Mouse (Mus musculus) MEL (cell line): Measurements from ENCODE around the gene Kctd6. TPM values are rescaled to one million over a fixed set of nuclear protein-coding genes. Genes with fewer than 3 reads are reported as not detected.

ENCODE experiments used
- DNase-seq: peaks from one replicate; pipeline ENCODE4 v3.0.0; 2011; ENCODE audit warnings: low read depth, low spot score
- H3K27ac ChIP-seq: 2 replicates; pipeline ENCODE4 v1.5.1; 2012; ENCODE audit warnings: low read depth, mild to moderate bottlenecking, control low read depth, low read length, moderate library complexity; ENCODE audit not compliant: control insufficient read depth
- H3K27me3 ChIP-seq, 2 experiments: fragments of 150-350 bp in 1 of 2; sonication (generic) in 1 of 2; 2 replicates each; pipeline ENCODE4 v1.6.1; 2012; ENCODE audit warnings: low read length in 2 of 2, mild to moderate bottlenecking in 2 of 2, improper control_type of control experiment in 1 of 2, moderate library complexity in 1 of 2; ENCODE audit not compliant: insufficient read depth in 2 of 2, control insufficient read depth in 1 of 2
- H3K36me3 ChIP-seq, 2 experiments: 2 replicates each; pipeline ENCODE4 v1.6.1; 2012 to 2014; ENCODE audit warnings: low read length in 2 of 2, improper control_type of control experiment in 1 of 2, inconsistent platforms in 1 of 2, mild to moderate bottlenecking in 1 of 2; ENCODE audit not compliant: insufficient read depth in 2 of 2, control insufficient read depth in 1 of 2
- H3K4me1 ChIP-seq, 2 experiments: fragments of 150-350 bp in 1 of 2; sonication (generic) in 1 of 2; 2 replicates each; pipeline ENCODE4 v1.6.1; 2012; ENCODE audit warnings: low read length in 2 of 2, improper control_type of control experiment in 1 of 2, mild to moderate bottlenecking in 1 of 2; ENCODE audit not compliant: insufficient read depth in 2 of 2, control insufficient read depth in 1 of 2
- H3K4me3 ChIP-seq, 2 experiments: fragments of 150-350 bp in 1 of 2; sonication (generic) in 1 of 2; 2 replicates each; pipeline ENCODE4 v1.5.1; 2012; ENCODE audit warnings: low read depth in 2 of 2, low read length in 2 of 2, mild to moderate bottlenecking in 2 of 2, moderate library complexity in 2 of 2, control low read depth in 1 of 2, improper control_type of control experiment in 1 of 2; ENCODE audit not compliant: control insufficient read depth in 1 of 2, insufficient read depth in 1 of 2
- H3K79me2 ChIP-seq: 2 replicates; pipeline ENCODE4 v1.6.1; 2012; ENCODE audit warnings: mild to moderate bottlenecking, low read length, moderate library complexity; ENCODE audit not compliant: control insufficient read depth, poor library complexity, insufficient read depth
- H3K9ac ChIP-seq: 2 replicates; pipeline ENCODE4 v1.6.1; 2012; ENCODE audit warnings: low read depth, mild to moderate bottlenecking, control low read depth, low read length, moderate library complexity; ENCODE audit not compliant: control insufficient read depth, poor library complexity, severe bottlenecking
- H3K9me3 ChIP-seq: fragments of 150-350 bp; sonication (generic); replicated peaks from 2 replicates; pipeline ENCODE4 v1.6.1; 2012; ENCODE audit warnings: mild to moderate bottlenecking, low read length, improper control_type of control experiment, moderate library complexity; ENCODE audit not compliant: insufficient read depth
- BHLHE40 ChIP-seq: IDR thresholded peaks from 2 replicates; pipeline ENCODE4 v1.6.1; 2012; ENCODE audit warnings: low read depth, mild to moderate bottlenecking, inconsistent platforms, low read length, improper control_type of control experiment, borderline replicate concordance
- CHD1 ChIP-seq: IDR thresholded peaks from 2 replicates; pipeline ENCODE4 v1.6.1; 2012; ENCODE audit warnings: low read depth, mild to moderate bottlenecking, inconsistent platforms, low read length, improper control_type of control experiment
- E2F4 ChIP-seq: IDR thresholded peaks from 2 replicates; pipeline ENCODE4 v1.6.1; 2011; ENCODE audit warnings: low read depth, low read length, improper control_type of control experiment, borderline replicate concordance
- ELF1 ChIP-seq: IDR thresholded peaks from 2 replicates; pipeline ENCODE4 v1.6.1; 2014; ENCODE audit warnings: low read depth, mild to moderate bottlenecking, inconsistent platforms, low read length, improper control_type of control experiment, moderate library complexity
- EP300 ChIP-seq, 2 experiments: IDR thresholded peaks; 2 replicates each; pipeline ENCODE4 v1.6.1; 2011; ENCODE audit warnings: improper control_type of control experiment in 2 of 2, low read length in 2 of 2, low read depth in 1 of 2, mild to moderate bottlenecking in 1 of 2
- ETS1 ChIP-seq: IDR thresholded peaks from 2 replicates; pipeline ENCODE4 v1.6.1; 2012; ENCODE audit warnings: low read depth, mild to moderate bottlenecking, inconsistent platforms, low read length, improper control_type of control experiment, moderate library complexity
- GATA1 ChIP-seq: IDR thresholded peaks from 2 replicates; pipeline ENCODE4 v1.6.1; 2011; ENCODE audit warnings: low read depth, low read length, improper control_type of control experiment
- MAFK ChIP-seq: IDR thresholded peaks from 2 replicates; pipeline ENCODE4 v1.6.1; 2011; ENCODE audit warnings: low read depth, mild to moderate bottlenecking, low read length, improper control_type of control experiment, borderline replicate concordance
- MAX ChIP-seq: IDR thresholded peaks from 2 replicates; pipeline ENCODE4 v1.6.1; 2011; ENCODE audit warnings: low read length, improper control_type of control experiment
- MAZ ChIP-seq: IDR thresholded peaks from 2 replicates; pipeline ENCODE4 v1.6.1; 2012; ENCODE audit warnings: low read depth, mild to moderate bottlenecking, inconsistent platforms, low read length, improper control_type of control experiment
- MEF2A ChIP-seq: IDR thresholded peaks from 2 replicates; pipeline ENCODE4 v1.6.1; 2014; ENCODE audit warnings: low read depth, mild to moderate bottlenecking, inconsistent platforms, low read length, improper control_type of control experiment; ENCODE audit not compliant: poor library complexity, insufficient replicate concordance, severe bottlenecking; ENCODE audit errors: extremely low read depth
- NRF1 ChIP-seq: IDR thresholded peaks from 2 replicates; pipeline ENCODE4 v1.6.1; 2014; ENCODE audit warnings: low read depth, mild to moderate bottlenecking, inconsistent platforms, low read length, improper control_type of control experiment, moderate library complexity; ENCODE audit not compliant: poor library complexity, insufficient read depth, severe bottlenecking
- POLR2AphosphoS2 ChIP-seq: IDR thresholded peaks from 2 replicates; pipeline ENCODE4 v1.6.1; 2011; ENCODE audit warnings: low read length, improper control_type of control experiment
- RCOR1 ChIP-seq: IDR thresholded peaks from 2 replicates; pipeline ENCODE4 v1.6.1; 2012; ENCODE audit warnings: low read depth, mild to moderate bottlenecking, inconsistent platforms, low read length, improper control_type of control experiment
- SIN3A ChIP-seq: IDR thresholded peaks from 2 replicates; pipeline ENCODE4 v1.6.1; 2012; ENCODE audit warnings: low read length, improper control_type of control experiment, inconsistent platforms
- TAL1 ChIP-seq: IDR thresholded peaks from 2 replicates; pipeline ENCODE4 v1.6.1; 2012; ENCODE audit warnings: mild to moderate bottlenecking, inconsistent platforms, low read length, moderate library complexity, mixed read lengths
- TBP ChIP-seq: IDR thresholded peaks from 2 replicates; pipeline ENCODE4 v1.8.0; 2011; ENCODE audit warnings: low read depth, low read length, improper control_type of control experiment
- TCF12 ChIP-seq: IDR thresholded peaks from 2 replicates; pipeline ENCODE4 v1.6.1; 2014; ENCODE audit warnings: low read depth, mild to moderate bottlenecking, inconsistent platforms, low read length, improper control_type of control experiment, moderate library complexity
- USF1 ChIP-seq: IDR thresholded peaks from 2 replicates; pipeline ENCODE4 v1.6.1; 2014; ENCODE audit warnings: low read depth, mild to moderate bottlenecking, inconsistent platforms, low read length, improper control_type of control experiment, moderate library complexity
- USF2 ChIP-seq, 2 experiments: IDR thresholded peaks; 2 replicates each; pipeline ENCODE4 v1.6.1; 2011 to 2012; ENCODE audit warnings: improper control_type of control experiment in 2 of 2, low read length in 2 of 2, borderline replicate concordance in 1 of 2, inconsistent platforms in 1 of 2, low read depth in 1 of 2, mild to moderate bottlenecking in 1 of 2; ENCODE audit not compliant: insufficient read depth in 1 of 2
- ZKSCAN1 ChIP-seq: IDR thresholded peaks from 2 replicates; pipeline ENCODE4 v1.6.1; 2012; ENCODE audit warnings: low read depth, mild to moderate bottlenecking, inconsistent platforms, low read length, improper control_type of control experiment, moderate library complexity
- polyA plus RNA-seq, 2 experiments: library from polyadenylated mRNA; stranded (reverse) in 1 of 2; unstranded in 1 of 2; fragments of >175 nt in 1 of 2; fragments of >200 nt in 1 of 2; gene quantifications; 2 replicates each; pipeline versions ENCODE4 v1.2.1 to v1.2.4; 2012; ENCODE audit warnings: low replicate concordance in 2 of 2, low read depth in 1 of 2; ENCODE audit not compliant: insufficient read length in 2 of 2, insufficient read depth in 1 of 2, missing spikeins in 1 of 2
- total RNA-seq: library from RNA; depleted of rRNA; stranded (reverse); fragments of 300-350 nt; gene quantifications from 2 replicates; pipeline ENCODE4 v1.2.3, GENCODE M21; 2012

Gene Kctd6
- total and polyA plus RNA-seq, 3 experiments: 3.6 to 5.5 TPM; not detected in 1

- TF ChIP-seq CHD1: no peak
- no peak for TF ChIP-seq RCOR1
- TF ChIP-seq, all 39 proteins: peak for 8
Observed at GRCm38 (mm10) chr14:8215208-8215778, 1.4 kb downstream of the Kctd6 start (continued).

- H3K36me3 ChIP-seq: peaks cover 0 to 3% of the 10 kb centered on the region in 2 experiments; a peak in 2 of 4 replicates
- peak overlapping the region; percentile 86 for H3K9ac ChIP-seq
- H3K4me3 ChIP-seq: peak overlapping the region; percentile 98 to 99
- TF ChIP-seq EP300 (IDR thresholded peaks at IDR 0.05; ENCODE audit: low read depth in 1 of 2, low read length in 2 of 2) (peak; percentile 50 to 57; a peak in 2 of 4 replicates), MAFK (no peak), POLR2AphosphoS2 (no peak), ZKSCAN1 (no peak), ETS1 (peak; percentile 55; the same call in 1 of the 2 replicates), MEF2A (no peak), MAX (no peak), USF1 (no peak), MAZ (no peak), NRF1 (no peak), TBP (peak; percentile 61), E2F4 (no peak), BHLHE40 (peak; percentile 26; the same call in 1 of the 2 replicates), RCOR1 (peak; percentile 65), TAL1 (peak; percentile 49), GATA1 (peak; percentile 72), SIN3A (no peak)
- DNase-seq: peak; percentile 88
- H3K79me2 ChIP-seq: peaks cover 10% of the 10 kb centered on the region
- no peaks in the 10 kb centered on the region for H3K9me3 ChIP-seq
- peak overlapping the region; percentile 69 for H3K27ac ChIP-seq
- no peaks in the 10 kb centered on the region; a peak in 1 of 4 replicates for H3K27me3 ChIP-seq
- 0 out of 4 replicates have a peak, but pooled peaks cover 0 to 3% of the 10 kb centered on the region in 2 experiments for H3K4me1 ChIP-seq
Observed at GRCm38 (mm10) chr14:8216100-8216499, 2.2 kb downstream of the Kctd6 start.

GRCm38 (mm10) chr14:8218238-8218637, 4.3 kb downstream of the Kctd6 start:
- H3K4me3 ChIP-seq: no peak overlapping the region
- H3K9me3 ChIP-seq: no peaks in the 10 kb centered on the region
- H3K4me1 ChIP-seq: peaks cover 0 to 3% of the 10 kb centered on the region in 2 experiments; a peak in 1 of 4 replicates
- H3K79me2 ChIP-seq: peaks cover 10% of the 10 kb centered on the region
- peaks cover 0 to 7% of the 10 kb centered on the region in 2 experiments; a peak in 2 of 4 replicates for H3K36me3 ChIP-seq
- no peaks in the 10 kb centered on the region for H3K27me3 ChIP-seq
- no peak for DNase-seq
- TF ChIP-seq TCF12 (no peak), USF2 (IDR thresholded peaks at IDR 0.05; ENCODE audit: borderline replicate concordance in 1 of 2, insufficient read depth in 1 of 2, low read depth in 1 of 2, low read length in 2 of 2) (no peak), NRF1 (no peak), ELF1 (no peak), ETS1 (no peak)
- TF ChIP-seq, all 39 proteins: peak for 0
- H3K9ac ChIP-seq: no peak overlapping the region
- no peak overlapping the region for H3K27ac ChIP-seq
